Mouse (Mus musculus) midbrain, embryonic 14.5 days (tissue): ENCODE data around the gene Patz1. TPM values are rescaled to one million over a fixed set of nuclear protein-coding genes. Genes with fewer than 3 reads are reported as not detected.

Experiments
- ATAC-seq: fragments of 200-750 bp; cut with Nextera tagmentation; 2 replicates; pipeline ENCODE4 v1.8.0; 2017; ENCODE audit warnings: moderate number of reproducible peaks, moderate library complexity; ENCODE audit not compliant: low FRiP score, low TSS enrichment
- DNase-seq: peaks from one replicate; pipeline ENCODE4 v3.0.0-alpha.2; 2015
- H3K27ac ChIP-seq: fragments of 300-500 bp; sonication (generic); replicated peaks from 2 replicates; pipeline ENCODE4 v1.5.1; 2014; ENCODE audit warnings: mild to moderate bottlenecking, low read depth, low read length, moderate library complexity
- H3K27me3 ChIP-seq: fragments of 300-500 bp; sonication (generic); 2 replicates; pipeline ENCODE4 v1.6.1; 2014; ENCODE audit warnings: low read length, control low read depth, mixed read lengths; ENCODE audit not compliant: control insufficient read depth, insufficient read depth
- H3K36me3 ChIP-seq: fragments of 300-500 bp; sonication (generic); 2 replicates; pipeline ENCODE4 v1.6.1; 2014; ENCODE audit warnings: low read length, control low read depth; ENCODE audit not compliant: control insufficient read depth, insufficient read depth
- H3K4me1 ChIP-seq: fragments of 300-500 bp; sonication (generic); 2 replicates; pipeline ENCODE4 v1.6.1; 2014; ENCODE audit warnings: mild to moderate bottlenecking, antibody characterized with exemption, low read length, control low read depth; ENCODE audit not compliant: control insufficient read depth, insufficient read depth
- H3K4me2 ChIP-seq: fragments of 300-500 bp; sonication (generic); 2 replicates; pipeline ENCODE4 v1.6.1; 2014; ENCODE audit warnings: mild to moderate bottlenecking, low read length, moderate library complexity
- H3K4me3 ChIP-seq: fragments of 300-500 bp; sonication (generic); replicated peaks from 2 replicates; pipeline ENCODE4 v1.5.1; 2014; ENCODE audit warnings: low read depth, low read length
- H3K9ac ChIP-seq: fragments of 300-500 bp; sonication (generic); replicated peaks from 2 replicates; pipeline ENCODE4 v1.6.1; 2014; ENCODE audit warnings: mild to moderate bottlenecking, low read length, moderate library complexity
- H3K9me3 ChIP-seq: fragments of 300-500 bp; sonication (generic); 2 replicates; pipeline ENCODE4 v1.6.1; 2016; ENCODE audit warnings: low read length, control low read depth, mixed read lengths; ENCODE audit not compliant: control insufficient read depth
- WGBS: fragments of 180-500 bp; shearing (Covaris S2); extraction: QIAGEN DNeasy Blood & Tissue Kit; methylation state at CpG from one replicate; pipeline ENCODE4 v1.1.7; 2014; 5-methylcytosine and 5-hydroxymethylcytosine counted together
- polyA plus RNA-seq: library from polyadenylated mRNA; unstranded; fragments of >200 nt; fragmentation: Nextera tagmentation; extraction: Ambion mirVana; gene quantifications from 2 replicates; pipeline ENCODE4 v1.2.1, GENCODE M21; 2014

Patz1 gene
- polyA plus RNA-seq, 1 experiment from 2014 or later = 78.7 TPM

DNA sequence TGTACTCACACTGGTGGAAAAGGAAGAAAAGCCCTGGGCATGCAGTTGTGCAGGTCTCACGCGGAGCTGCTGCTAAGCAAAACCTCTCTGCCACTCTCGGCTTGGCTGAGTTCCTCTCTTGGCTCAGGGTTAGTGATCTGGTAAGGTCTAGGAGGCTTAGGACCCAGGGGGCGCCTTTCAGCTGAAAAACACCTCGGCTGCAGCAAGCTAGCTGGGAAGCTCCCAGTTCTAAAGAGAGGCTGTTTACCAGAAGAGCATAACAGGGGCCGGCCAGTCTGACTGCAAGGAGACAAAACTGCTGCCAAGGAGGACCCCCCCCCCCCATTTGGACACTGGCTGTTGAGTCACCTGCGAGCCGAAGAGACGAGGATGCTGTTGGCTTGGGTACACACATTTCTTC lies 41.9 kb downstream of the Patz1 start:
- Histone ChIP-seq H3K27ac (peak overlapping the region; percentile 52), H3K4me3 (peak overlapping the region; percentile 63), H3K9me3 (no peaks in the 10 kb centered on the region), H3K4me2 (peak overlapping the region; percentile 100), H3K4me1 (peaks cover 9% of the 10 kb centered on the region), H3K36me3 (peaks cover 10% of the 10 kb centered on the region; the same call in 1 of the 2 replicates), H3K27me3 (no peaks in the 10 kb centered on the region), H3K9ac (peak overlapping the region; percentile 52)
- peak; percentile 88 for DNase-seq
- WGBS = under 1% methylated on average over 9 of the region's 9 CpGs
- peak; percentile 49; the same call in 1 of the 2 replicates for ATAC-seq

DNA sequence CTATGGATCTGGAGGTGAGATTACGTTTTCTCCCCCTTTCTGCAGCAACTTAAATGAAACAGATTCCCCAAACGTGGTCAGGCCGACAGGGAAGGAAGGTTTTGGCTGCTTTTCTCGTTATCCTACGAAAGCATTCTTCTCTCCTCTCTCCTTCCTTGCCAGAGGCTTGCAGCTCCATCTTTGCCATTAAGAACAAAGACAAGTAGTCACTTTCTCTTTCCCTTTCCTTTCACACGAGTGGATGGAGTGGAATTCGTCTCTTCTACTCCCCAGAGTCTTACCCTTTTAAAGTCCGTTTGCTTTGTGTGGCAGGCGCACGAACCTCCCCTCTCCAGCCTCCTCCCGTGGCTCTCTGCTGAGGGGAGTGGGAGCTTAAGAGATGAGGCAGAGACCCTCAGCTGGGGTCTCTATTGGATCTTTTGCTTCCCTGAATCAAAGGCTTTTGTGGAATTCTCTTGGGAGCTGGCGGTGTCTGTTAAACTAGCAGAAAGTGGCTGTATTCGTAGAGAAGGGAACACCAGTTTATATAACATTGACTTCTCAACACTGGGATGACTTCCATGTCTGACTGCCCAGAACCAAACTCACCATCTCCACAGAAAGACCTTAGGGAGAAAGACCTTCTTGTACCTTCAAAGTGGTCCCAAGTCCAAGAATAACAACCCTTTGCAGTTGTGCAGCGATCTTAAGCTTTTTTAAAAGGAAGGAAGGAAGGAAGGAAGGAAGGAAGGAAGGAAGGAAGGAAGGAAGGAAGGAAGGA lies 42.5 kb downstream of the Patz1 start:
- ATAC-seq (no peak), DNase-seq (peak; percentile 59)
- peak overlapping the region; percentile 52 for H3K27ac ChIP-seq
- H3K9ac ChIP-seq = peak overlapping the region; percentile 52
- H3K4me2 ChIP-seq = peak overlapping the region; percentile 100
- H3K4me1 ChIP-seq = peaks cover 9% of the 10 kb centered on the region
- peak overlapping the region; percentile 63 for H3K4me3 ChIP-seq
- H3K27me3 ChIP-seq = no peaks in the 10 kb centered on the region
- H3K9me3 ChIP-seq = no peaks in the 10 kb centered on the region
- peaks cover 10% of the 10 kb centered on the region; the same call in 1 of the 2 replicates for H3K36me3 ChIP-seq
- WGBS = 1% methylated on average over 14 of the region's 14 CpGs

DNA sequence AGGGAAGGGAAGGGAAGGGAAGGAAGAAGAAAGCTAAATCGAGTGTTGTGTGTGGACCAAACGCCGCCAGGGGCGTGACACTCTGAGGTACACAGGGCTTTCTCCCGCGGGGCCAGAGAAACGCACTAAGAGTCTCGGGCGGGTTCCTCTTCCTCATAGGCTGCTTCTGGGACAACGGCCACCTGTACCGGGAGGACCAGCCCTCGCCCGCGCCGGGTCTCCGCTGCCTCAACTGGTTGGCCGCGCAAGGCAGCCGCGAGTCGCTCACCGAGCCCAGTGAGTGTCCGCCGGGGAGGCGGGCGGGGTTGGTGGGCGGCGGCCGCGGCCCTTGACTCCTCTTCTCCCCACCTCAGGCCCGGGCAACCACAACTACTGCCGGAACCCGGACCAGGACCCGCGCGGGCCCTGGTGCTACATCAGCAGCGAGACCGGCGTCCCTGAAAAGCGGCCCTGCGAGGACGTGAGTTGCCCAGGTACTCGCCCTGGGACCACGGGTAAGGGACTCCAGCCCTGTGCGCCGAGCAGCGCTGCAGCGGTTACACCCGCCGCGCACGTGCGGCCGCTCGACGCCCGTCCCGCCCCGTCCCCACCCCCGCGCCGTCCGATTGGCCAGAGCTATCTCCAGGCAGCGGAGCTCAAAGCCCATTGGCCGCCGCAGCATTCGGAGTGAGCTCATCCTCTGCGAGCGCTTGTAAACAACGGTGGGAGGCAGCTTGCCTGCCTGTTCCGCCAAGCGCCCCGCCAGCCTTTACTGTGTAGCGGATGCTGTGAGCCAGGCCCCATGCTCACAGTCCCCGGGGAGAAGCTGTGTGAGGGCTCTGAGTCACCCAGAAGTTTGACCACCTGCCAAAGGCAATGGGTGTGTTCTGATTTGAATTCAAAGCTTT lies 43.3 kb downstream of the Patz1 start:
- DNase-seq = peak; percentile 97
- Histone ChIP-seq H3K27ac (peak overlapping the region; percentile 67), H3K4me2 (peak overlapping the region; percentile 100), H3K4me1 (peaks cover 10% of the 10 kb centered on the region), H3K36me3 (peaks cover 10% of the 10 kb centered on the region; the same call in 1 of the 2 replicates), H3K9me3 (no peaks in the 10 kb centered on the region), H3K27me3 (no peaks in the 10 kb centered on the region), H3K9ac (peak overlapping the region; percentile 63), H3K4me3 (peak overlapping the region; percentile 63)
- WGBS = under 1% methylated on average over 75 of the region's 75 CpGs
- ATAC-seq = peak; percentile 96

DNA sequence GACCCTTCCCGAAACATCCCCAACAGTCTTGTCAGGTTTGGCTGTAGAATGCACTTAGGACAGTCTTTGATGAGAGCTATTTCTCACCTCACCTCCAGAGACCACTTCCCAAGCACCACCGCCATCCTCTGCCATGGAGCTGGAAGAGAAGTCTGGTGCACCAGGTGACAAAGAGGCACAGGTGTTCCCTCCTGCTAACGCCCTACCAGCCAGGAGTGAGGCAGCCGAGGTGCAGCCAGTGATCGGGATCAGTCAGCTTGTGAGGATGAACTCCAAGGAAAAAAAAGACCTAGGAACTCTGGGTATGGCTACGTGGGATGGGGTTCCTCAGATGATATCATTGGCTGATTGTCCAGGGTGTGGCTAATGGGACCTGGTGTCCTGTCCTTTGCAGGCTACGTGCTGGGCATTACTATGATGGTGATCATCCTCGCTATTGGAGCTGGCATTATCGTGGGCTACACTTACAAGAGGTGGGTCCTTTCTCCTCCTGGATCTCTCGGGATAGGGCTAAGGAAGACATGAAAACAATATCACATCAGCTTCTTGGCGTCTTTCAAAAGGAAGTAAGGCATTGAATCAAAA lies 44.5 kb downstream of the Patz1 start:
- peaks cover 21% of the 10 kb centered on the region for H3K4me1 ChIP-seq
- ATAC-seq (no peak), DNase-seq (no peak)
- no peak overlapping the region for H3K27ac ChIP-seq
- H3K9ac ChIP-seq = no peak overlapping the region
- no peak overlapping the region for H3K4me2 ChIP-seq
- H3K4me3 ChIP-seq = no peak overlapping the region
- WGBS = 94% methylated on average over 11 of the region's 11 CpGs
- no peaks in the 10 kb centered on the region for H3K9me3 ChIP-seq
- H3K27me3 ChIP-seq = no peaks in the 10 kb centered on the region
- peaks cover 10% of the 10 kb centered on the region; the same call in 1 of the 2 replicates for H3K36me3 ChIP-seq

GRCm38 (mm10) chr11:3334141-3334710 lies 45.6 kb downstream of the Patz1 start:
- Histone ChIP-seq H3K9me3 (no peaks in the 10 kb centered on the region), H3K4me3 (no peak overlapping the region), H3K27me3 (no peaks in the 10 kb centered on the region), H3K4me2 (no peak overlapping the region), H3K36me3 (peaks cover 10% of the 10 kb centered on the region; the same call in 1 of the 2 replicates), H3K27ac (no peak overlapping the region), H3K9ac (no peak overlapping the region), H3K4me1 (peaks cover 21% of the 10 kb centered on the region)
- no peak for ATAC-seq
- DNase-seq = no peak
- WGBS = 93% methylated on average over 11 of the region's 11 CpGs

- Histone ChIP-seq H3K9ac (no peak overlapping the region), H3K4me1 (peaks cover 21% of the 10 kb centered on the region), H3K27me3 (no peaks in the 10 kb centered on the region), H3K27ac (no peak overlapping the region), H3K4me2 (no peak overlapping the region), H3K4me3 (no peak overlapping the region), H3K36me3 (peaks cover 10% of the 10 kb centered on the region; the same call in 1 of the 2 replicates), H3K9me3 (no peaks in the 10 kb centered on the region)
- DNase-seq (no peak), ATAC-seq (no peak)
- 49% methylated on average over 9 of the region's 9 CpGs for WGBS
These were observed 46.1 kb downstream of the Patz1 start for GRCm38 (mm10) chr11:3334711-3335316.

DNA sequence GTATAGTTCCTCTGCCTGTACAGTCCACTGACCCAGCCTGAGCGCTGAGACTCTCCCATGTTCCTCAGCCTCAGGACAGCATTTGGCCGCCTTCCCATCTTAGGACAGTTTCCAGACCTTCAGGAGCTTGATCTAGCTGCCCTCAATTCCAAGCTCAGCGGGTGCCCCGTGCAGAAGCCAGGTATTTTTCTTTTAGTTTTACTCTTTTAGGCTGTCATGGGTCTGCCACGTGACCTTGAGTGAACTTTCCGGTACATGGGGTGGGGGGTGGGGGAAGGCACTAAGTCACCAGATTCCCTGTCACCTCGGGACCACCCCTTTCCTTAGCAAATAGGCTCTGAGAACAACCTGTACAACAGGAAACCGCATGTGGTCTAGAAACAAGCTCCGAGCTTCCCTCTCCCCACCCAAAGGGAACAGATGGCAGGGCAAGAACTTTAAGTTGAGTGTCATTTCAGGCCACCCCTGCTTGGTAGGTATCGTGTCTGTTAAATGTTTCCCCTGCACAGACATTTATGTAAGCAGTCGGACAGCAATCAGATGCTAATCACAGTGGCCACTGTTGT lies 47.1 kb downstream of the Patz1 start:
- ATAC-seq = no peak
- Histone ChIP-seq H3K27me3 (no peaks in the 10 kb centered on the region), H3K4me1 (peaks cover 21% of the 10 kb centered on the region), H3K9me3 (no peaks in the 10 kb centered on the region), H3K4me3 (no peak overlapping the region), H3K4me2 (no peak overlapping the region), H3K27ac (no peak overlapping the region), H3K36me3 (peaks cover 10% of the 10 kb centered on the region; the same call in 1 of the 2 replicates), H3K9ac (no peak overlapping the region)
- WGBS = 63% methylated on average over 11 of the region's 11 CpGs
- DNase-seq = no peak
